Mouse (Mus musculus) left cerebral cortex, adult 8-10 months (tissue): ENCODE measurements around the gene Klhdc8b. TPM values are rescaled to one million over a fixed set of nuclear protein-coding genes. Genes with fewer than 3 reads are reported as not detected.

Experiments
- DNase-seq, 2 experiments: peaks; one replicate each; pipeline ENCODE4 v3.0.0; 2022; ENCODE audit warnings: low spot score in 2 of 2
- total RNA-seq, 4 experiments: library from RNA; stranded (reverse); gene quantifications; 2 replicates each; pipeline ENCODE4 v1.2.4; 2022

Klhdc8b gene
- total RNA-seq, 4 experiments from 2014 or later, result 28.8 to 38.0 (median 34.0) TPM

DNA sequence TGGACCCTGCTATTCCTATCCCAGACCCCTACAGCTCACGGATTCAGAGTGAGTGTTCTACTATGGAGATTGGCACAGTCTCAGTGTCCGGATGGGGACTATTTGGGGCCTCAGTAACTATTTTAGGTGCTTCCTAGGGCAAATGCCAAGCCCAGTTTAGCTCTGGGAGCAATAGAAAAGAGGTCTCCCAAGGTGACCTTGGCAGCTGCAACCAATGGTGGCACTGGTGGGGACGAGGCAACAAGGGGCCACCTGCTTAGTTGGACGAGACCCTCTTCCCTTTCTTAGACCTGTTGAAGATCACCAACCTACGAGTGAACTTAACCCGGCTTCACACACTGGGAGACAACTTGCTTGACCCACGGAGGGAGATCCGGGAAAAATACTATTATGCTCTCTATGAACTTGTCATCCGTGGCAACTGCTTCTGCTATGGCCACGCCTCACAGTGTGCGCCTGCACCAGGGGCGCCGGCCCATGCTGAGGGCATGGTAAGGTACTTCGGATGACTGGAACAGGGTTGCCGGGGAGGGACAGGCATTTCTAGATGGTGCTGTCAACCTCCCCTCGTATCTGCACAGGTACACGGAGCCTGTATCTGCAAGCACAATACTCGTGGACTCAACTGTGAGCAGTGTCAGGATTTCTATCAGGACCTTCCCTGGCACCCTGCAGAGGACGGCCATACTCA lies 20.3 kb upstream of the Klhdc8b start:
- DNase-seq, result no peak

- DNase-seq, result no peak
Observed at GRCm38 (mm10) chr9:108480813-108481519, 19.6 kb upstream of the Klhdc8b start.

DNA sequence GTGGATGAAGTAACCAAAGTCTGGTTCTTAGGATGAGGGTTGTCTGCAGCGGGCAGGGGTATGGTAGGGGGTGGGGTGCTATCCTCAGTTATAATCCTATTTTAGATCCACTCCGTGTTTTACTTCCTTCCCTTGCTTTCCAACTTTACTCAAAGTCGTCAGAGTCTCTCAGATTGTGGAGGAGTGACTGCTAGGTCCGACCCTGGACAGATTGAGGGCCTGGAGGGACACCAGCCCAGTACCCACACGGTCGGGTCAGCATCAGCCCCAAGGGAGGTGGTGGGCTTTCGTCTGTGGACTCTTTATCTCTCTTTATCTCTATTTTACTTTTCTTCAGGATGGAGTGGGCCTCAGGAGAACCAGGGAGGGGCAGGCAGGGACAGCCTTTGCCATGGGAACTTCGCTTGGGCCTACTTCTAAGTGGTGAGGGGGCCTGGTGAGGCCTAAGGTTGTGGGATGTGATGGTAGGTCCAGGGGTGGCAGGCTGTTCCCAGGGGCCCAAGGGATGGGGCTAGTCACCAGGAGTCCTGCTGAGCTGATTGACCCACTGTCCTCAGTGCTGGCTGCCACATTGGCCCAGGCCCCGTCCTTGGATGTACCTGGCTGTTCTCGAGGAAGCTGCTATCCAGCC lies 18.5 kb upstream of the Klhdc8b start, which contains the start of gene Lamb2:
TSS of gene Lamb2 (plus strand) at position 16 of the 631 bp plus-strand sequence.
- DNase-seq, result no peak

GRCm38 (mm10) chr9:108479241-108479640 lies 17.9 kb upstream of the Klhdc8b start:
- DNase-seq, result no peak

DNA sequence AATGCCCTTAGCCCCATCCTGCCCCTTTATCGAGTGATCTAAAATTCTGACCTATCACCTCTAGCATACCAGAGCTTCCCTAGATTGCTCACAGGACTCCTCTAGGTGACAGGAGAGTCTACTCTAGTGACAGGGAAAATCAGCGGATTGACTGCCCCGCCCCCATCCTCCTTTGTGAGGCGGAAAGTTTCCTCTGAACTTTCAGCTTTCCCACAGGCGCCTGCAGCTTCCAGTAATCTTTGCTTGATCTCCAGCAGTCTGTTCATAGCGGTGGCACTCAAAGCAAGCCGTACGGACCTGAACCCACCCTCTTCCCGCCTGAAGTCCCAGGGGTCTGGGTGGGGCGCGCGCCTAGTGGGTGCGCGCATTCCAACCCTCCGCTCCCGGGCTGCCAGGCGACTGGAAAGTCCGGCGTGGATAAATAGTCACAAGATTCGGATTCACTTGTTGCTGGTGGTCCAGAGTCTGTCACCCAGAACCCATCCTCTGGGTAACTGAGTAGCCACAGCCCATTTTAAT lies 17.3 kb upstream of the Klhdc8b start:
- no peak for DNase-seq

DNA sequence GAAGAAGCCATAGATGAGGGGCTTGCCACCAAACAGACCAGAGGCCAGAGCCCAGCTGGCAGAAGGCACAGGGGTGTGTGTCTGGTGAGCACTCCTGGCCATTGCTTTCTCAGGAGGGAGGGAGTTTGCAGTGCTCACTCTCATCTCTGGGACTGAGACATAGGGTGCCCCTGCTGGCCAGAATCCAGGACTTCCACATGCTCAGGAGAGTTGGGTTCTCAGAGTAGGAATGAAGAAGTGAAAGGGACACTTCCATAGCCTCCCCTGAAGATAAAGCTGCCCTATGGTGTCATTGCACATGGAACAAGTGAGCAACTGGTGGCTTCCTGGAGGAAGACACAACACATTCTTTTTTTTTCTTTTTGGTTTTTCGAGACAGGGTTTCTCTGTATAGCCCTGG lies 13.1 kb upstream of the Klhdc8b start:
- no peak for DNase-seq

GRCm38 (mm10) chr9:108469845-108470244 lies 8.5 kb upstream of the Klhdc8b start:
- no peak for DNase-seq

DNA sequence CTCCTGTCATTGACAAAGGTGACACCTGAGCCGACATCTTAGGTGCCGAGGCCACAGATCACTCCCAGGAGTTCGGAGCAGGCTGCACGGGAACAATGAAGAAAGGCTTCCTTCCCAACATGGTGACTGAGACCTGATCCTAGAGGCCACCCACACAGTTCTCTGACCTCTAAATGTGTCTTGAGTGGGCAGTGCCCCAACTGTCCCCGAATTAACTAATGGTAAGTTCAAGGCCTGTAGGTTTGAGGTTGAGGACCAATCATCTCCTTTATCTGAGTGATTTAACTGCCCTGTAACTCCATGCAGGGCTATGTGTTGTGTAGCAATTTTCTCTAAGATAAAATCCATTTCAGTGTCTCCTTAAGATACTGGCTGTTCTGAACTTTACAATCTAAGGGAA lies 8.0 kb upstream of the Klhdc8b start:
- DNase-seq, result no peak

DNA sequence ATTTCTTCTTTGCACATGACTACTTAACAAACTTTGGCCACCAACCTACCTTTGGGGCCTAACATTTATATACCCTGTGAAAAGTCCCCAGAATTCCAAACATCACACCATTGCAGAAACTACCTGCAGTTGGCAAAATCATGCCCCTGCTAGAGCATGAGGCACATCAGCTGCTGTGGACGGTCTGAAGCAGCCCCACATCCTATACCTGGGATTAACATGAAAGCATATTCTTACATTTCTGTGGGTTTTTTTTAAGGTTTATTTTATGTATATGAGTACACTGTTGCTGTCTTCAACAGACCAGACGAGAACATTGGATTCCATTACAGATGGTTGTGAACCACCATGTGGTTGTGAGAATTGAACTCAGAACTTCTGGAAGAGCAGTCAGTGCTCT lies 4.8 kb upstream of the Klhdc8b start:
- no peak for DNase-seq

DNA sequence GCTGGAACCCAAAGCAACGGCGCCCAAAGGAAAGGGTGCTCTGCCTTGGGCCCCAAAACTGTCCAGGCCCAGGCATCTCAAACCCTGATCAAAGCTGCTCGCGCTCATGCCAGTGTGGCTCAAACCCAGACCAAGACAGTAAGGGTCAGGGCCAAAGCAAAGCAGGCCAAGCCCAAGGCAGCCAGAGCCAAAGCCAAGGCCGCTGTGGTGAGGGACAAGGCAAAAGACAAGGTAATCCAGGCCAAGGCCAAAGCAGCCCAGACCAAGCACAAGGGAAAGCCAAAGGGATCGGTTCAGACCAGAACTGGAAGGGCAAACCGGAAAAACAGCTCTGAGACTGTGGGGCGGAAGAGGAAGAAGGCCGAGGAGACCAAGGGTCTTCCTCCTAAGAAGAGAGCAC lies 2.3 kb upstream of the Klhdc8b start:
- no peak for DNase-seq

DNA sequence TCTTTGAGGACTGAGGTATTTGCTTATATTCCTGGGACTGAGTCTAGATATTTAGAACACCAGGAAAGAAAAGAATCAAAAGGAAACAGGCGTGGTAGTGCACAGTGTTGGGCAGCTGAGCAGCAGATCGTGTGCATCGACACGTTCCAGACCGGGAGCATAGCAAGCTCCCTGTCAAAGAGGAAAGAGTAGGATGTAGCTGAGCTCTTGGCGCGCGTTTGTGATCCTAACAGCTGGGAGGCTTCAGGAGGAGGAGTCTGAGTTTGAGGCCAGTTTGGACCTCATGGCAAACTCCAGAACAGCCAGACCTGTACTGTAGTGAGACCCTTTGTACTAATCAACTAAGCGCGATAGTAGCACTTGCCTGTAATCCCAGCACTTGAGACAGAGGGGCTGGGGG lies 811 bp upstream of the Klhdc8b start:
- no peak for DNase-seq

DNA sequence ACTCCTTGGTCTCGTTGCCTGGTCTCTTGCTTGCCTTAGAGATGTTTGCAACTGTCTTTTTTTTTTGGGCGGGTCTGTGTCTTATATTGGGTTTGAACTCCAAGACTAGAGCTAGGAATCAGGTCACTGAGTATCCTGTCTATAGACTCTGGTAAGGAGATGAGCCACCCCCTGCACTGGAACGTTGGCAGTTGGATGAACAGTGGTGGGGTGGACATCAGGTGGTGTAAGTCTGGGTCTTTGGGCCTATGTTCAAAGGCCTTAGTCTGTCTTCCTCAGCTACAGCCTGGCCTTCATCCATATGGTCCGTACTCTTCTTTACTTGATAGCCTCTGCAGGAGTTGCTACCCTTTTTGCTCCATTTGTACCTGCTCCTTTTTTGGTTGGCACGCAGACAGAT lies 294 bp upstream of the Klhdc8b start:
- DNase-seq, result no peak

GRCm38 (mm10) chr9:108460319-108461178 lies 832 bp downstream of the Klhdc8b start, which contains the start of gene Ccdc71:
Ccdc71 (plus strand) TSS chr9:108460527.
- peak; percentile 79 to 89 for DNase-seq

GRCm38 (mm10) chr9:108459939-108460318 lies 1.5 kb downstream of the Klhdc8b start:
- no peak for DNase-seq

GRCm38 (mm10) chr9:108456953-108457352 lies 4.4 kb downstream of the Klhdc8b start:
- DNase-seq, result no peak

GRCm38 (mm10) chr9:108455747-108456571 lies 5.4 kb downstream of the Klhdc8b start:
- no peak for DNase-seq

DNA sequence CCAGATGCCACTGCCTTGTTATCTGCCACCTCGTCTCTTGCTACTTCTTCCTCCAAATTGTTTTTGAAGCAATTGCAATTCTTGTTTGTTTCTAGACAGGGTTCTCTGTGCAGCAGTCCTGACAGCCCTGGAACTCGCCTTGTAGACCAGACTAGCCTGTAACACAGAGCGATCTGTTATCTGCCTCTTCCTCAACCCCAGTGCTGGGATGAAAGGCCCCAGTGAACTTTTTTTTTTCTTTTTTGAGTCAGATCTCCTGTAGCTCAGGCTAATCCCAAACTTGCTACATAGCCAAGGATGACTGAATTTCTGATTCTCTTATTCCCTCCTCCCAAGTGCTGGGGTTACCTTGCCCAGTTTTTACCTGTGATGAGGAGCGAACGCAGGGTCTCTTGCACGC lies 7.0 kb downstream of the Klhdc8b start:
- no peak for DNase-seq

- no peak for DNase-seq
Observed at GRCm38 (mm10) chr9:108453458-108453857, 7.9 kb downstream of the Klhdc8b start.

- DNase-seq, result no peak
Observed at GRCm38 (mm10) chr9:108452911-108453310, 8.5 kb downstream of the Klhdc8b start.

DNA sequence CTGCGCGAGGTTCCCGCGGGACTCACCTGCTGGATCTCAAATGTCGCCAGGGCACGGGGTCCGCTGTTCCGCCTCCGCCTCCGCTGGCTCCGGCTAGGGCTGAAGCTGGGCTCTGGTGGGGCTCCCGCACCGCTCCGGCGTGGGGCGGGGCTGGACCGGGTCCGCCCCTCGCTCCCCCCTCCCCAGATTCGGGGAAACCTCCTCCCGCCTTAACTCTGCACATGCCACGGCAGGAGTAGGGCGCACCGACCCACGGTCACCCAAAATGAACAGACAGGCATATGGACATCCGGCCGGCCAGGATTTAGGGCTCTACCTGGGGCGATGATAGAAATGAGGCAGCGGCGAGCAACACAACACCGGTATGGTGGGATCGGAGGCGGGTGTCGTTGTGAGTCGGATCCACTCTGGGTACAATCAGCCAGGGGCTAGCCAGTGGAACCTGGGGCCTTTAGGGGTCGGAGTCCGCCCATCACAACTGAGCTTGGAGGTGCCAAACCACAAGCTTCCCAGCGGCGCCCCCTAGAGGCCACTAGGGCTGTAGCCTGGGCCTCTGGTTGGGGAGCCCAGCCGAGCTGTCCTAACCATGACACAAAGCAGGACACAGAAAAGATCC lies 9.0 kb downstream of the Klhdc8b start:
- DNase-seq, result peak; percentile 69 to 76
